Mouse (Mus musculus) CH12F3 (cell line): Measurements from ENCODE around the gene Tspan33.
"Not testable (repeated sequence)": the region's sequence is repeated elsewhere in the genome, so short reads cannot be mapped to it uniquely, and the experiment has no call there.

ENCODE experiments used
- in situ Hi-C: fragments of 300-500 bp; cut with MboI; formaldehyde crosslinking; loops from 2 replicates; pipeline ENCODE4 v1.14.3; 2020; ENCODE audit warnings: low sequenced_read_pairs

The Tspan33 gene

DNA sequence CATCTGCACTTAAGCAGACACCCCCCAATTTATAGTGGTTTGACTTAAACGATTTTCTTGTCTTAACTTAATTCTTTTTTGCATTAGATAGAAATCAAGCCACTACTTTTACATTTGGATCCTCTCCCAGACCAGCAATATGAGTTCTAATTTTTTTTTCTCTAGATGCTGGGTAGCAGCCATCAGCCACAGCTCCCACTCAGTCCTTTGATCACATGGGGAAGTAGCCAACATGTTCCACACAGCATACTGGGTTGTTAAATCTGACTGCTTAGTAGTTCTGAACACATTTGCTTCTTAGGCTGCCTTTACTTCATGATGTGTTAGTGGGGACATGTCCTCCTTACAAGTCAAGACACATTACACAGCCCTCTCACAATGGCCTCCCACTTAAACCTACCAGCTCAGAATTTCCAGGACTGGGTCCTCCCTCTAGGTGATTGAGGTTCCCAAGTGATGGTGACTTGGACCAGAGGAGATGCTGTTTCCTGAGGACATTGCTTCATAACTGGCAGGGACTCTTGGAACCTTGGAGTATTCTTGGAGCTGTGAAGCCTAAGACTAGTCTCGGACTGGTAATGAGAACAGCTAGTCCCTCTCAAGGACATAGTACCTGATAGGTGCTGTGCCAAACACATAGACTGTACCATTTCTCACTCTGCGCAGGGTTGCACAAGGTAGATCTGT is 57.6 kb downstream of the Tspan33 start:
- in situ Hi-C loops: no loop called here

DNA sequence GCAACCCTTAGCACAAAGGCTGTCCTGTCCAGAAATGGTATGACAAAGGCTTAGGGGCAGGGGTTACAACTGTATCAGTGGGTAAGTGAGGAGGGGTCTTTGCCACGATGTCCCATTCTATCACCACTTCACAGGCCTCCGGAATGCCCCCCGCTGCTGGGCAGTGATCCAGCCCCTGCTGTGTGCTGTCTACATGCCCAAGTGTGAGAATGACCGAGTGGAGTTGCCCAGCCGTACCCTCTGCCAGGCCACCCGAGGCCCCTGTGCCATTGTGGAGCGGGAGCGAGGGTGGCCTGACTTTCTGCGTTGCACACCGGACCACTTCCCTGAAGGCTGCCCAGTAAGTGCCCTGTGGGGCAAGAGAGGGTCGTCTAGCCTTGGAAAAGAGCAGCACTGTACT is 59.3 kb downstream of the Tspan33 start:
- in situ Hi-C loops: no loop called here

DNA sequence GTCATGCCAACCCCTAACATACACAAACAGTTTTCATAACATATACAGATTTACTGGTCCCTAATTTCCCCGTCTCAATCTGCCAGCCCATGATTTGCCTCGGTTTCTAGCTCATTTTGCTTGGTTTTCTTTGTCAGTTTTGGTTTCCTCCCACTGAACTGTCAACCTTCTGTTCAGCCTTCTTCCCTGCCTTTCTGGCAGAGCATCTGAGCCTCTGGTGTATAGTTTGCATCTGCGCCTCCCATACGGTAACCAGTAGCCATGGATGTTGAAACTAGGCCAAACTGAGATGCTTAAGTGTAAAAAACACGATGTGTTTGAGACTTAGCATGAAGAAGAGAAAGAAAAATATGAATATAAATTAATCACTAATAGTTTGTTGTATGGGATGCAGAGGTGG is 62.0 kb downstream of the Tspan33 start:
- in situ Hi-C loops: no loop called here

DNA sequence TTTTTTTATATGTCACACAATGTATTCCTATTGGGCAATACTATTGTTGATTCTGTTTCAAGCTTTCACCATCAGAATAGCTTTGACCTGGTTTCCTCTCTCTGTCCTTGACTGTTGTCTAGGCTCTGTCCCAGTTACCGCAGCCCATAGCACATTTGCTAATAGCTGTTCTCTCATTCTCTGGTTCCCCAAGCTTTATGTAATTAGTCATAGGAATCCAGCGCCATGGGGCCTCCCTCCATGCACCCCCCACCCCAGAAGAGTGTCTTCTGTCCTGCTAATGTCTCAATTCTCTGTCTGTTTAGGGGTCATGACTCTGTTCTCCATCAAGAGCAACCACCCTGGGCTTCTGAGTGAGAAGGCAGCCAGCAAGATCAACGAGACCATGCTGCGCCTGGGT is 62.5 kb downstream of the Tspan33 start:
- in situ Hi-C loops: no loop called here

DNA sequence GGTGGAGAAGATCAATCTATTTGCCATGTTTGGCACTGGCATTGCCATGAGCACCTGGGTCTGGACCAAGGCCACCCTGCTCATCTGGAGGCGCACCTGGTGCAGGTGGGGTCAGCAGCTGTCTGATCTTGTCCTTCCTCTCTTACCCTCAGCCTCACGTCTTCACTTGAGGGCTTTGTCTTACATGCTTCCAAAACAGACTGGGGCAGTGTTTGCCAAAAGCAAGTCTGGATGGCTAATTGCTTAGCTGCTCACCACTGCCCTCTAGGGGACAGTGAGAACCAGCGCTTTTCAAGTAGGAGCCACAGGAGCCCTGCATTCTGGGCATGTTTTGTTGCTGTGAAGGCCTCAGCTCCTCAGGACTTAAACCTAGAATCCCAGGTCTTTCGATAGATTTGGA is 64.4 kb downstream of the Tspan33 start:
- in situ Hi-C loops: no loop called here

DNA sequence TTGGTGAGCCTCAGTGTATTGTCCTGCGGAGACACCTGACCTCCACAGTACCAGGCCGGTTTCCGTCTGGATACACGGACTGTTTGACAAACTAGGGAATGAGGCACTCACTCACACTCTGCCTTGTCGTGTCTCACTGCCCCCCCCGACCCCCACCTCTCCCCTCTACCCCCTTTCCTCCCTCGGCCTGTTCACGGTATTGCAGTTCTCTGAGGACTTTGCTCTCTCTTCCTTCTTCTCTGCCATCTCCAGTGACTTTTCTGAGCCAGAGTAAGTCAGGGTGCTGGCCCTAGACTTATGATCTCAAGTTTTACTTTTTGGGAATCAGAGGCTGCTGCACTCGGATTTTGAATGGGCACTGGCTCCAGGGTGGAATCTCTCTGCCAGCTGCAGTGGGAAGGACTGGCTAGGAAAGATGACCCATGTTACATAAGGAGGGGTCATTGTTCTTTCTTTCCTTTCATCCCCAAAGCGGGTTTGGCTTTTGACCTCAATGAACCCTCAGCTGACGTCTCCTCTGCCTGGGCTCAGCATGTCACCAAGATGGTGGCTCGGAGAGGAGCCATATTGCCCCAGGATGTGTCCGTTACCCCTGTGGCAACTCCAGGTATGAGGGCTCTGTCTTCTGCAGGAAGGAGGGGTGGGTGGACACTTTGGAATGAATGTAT is 65.1 kb downstream of the Tspan33 start:
- in situ Hi-C loops: no loop called here

DNA sequence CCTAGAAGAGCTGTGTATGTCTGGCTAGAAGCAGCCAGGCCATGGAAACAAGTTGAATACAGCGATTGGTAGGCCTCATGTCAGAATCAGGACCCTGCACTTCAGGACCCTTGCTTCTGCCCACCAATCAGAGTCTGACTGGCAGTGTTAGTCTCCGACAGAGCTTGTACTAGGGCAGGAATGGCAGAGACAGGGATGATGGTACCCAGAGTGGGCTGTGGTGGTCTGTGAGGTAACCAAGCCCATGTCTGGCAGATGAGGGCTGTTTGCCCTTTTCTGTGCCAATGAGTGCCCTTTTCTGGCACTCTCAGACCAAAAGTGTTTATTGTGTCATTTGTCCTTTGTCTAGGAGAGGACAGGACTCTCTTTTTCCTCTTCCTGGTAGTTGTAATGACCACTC is 66.4 kb downstream of the Tspan33 start:
- in situ Hi-C loops: not testable (repeated sequence)

DNA sequence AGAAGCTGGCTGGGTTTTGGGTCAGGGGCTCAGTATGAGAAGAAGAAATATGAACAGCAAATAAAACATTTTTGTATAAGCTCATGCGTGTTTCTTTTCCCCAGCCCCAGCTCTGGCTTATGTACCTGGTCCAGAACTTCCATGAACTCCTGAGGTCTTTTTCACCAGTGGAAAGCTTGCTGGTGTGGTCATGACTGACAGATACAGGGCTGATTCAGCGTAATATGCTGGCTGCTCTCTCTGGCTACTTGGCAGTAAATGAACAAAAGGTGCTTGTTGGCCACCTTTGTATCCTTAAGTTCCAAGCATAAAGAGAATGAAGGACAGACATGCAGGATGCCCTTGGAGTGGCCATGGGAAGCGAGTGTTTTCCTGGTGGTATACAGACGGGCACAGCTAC is 67.3 kb downstream of the Tspan33 start:
- in situ Hi-C loops: no loop called here

DNA sequence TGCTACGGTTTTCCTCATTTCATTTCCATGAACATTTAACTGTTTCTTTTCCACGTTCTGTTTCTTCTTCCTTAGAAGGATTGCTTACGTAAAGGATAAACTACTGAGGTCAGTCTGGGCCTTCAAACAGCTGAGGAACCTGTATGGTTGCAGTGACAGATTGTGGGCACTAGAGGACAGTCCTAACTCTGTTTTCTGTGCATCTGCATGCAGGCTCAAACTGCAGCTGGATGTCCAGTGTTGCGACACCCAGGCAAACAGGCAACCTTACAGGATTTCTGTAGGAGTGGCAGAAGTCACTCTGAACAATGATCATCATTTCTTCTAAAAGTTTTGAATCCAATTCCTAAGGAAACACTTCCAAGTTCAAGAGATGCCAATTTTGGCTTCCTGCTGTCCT is 68.5 kb downstream of the Tspan33 start:
- in situ Hi-C loops: no loop called here

DNA sequence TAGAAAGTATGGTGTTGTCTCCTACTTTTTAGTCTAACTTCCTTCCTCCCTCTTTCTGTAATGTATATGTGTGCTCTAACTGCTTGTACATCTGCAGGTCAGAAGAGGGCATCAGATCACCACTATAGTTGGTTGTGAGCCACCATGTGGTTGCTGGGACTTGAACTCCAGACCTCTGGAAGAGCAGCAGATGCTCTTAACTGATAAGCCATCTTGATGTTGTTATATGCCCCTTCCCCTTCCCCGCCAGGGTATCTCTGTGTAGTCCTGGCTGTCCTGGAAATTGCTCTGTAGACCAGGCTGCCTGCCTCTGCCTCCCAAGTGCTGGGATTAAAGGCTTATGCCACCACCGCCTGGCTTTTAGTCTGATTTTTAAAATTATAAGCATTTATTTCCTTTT is 72.9 kb downstream of the Tspan33 start:
- in situ Hi-C loops: no loop called here
